Mouse (Mus musculus): Measurements from ENCODE around the gene Serinc5. TPM values are rescaled to one million over a fixed set of nuclear protein-coding genes. Genes with fewer than 3 reads are reported as not detected.

Gene Serinc5
- polyA plus RNA-seq, 1 experiment from 2014 or later, result 10.6 TPM

GRCm38 (mm10) chr13:92721006-92721405 lies 110.1 kb downstream of the Serinc5 start:
- no peaks in the 10 kb centered on the region for H3K27me3 ChIP-seq (ENCODE audit: insufficient read depth, poor library complexity, severe bottlenecking)
- no peaks in the 10 kb centered on the region for H3K4me1 ChIP-seq (replicated peaks)
- no peaks in the 10 kb centered on the region for H3K9me3 ChIP-seq
- DNase-seq (ENCODE audit: low spot score), result no peak
- no peaks in the 10 kb centered on the region for H3K36me3 ChIP-seq
- H3K4me3 ChIP-seq, result no peak overlapping the region
- 93% methylated on average over 4 of the region's 4 CpGs for WGBS
- no peak overlapping the region for H3K27ac ChIP-seq

GRCm38 (mm10) chr13:92722389-92722788 lies 111.5 kb downstream of the Serinc5 start:
- Histone ChIP-seq H3K4me1 (replicated peaks) (no peaks in the 10 kb centered on the region), H3K27me3 (ENCODE audit: insufficient read depth, poor library complexity, severe bottlenecking) (no peaks in the 10 kb centered on the region), H3K4me3 (no peak overlapping the region), H3K36me3 (no peaks in the 10 kb centered on the region), H3K9me3 (no peaks in the 10 kb centered on the region), H3K27ac (no peak overlapping the region)
- 87% methylated on average over 5 of the region's 5 CpGs for WGBS
- peak; percentile 1 for DNase-seq (ENCODE audit: low spot score)

GRCm38 (mm10) chr13:92729811-92730210 lies 118.9 kb downstream of the Serinc5 start:
- no peak overlapping the region for H3K4me3 ChIP-seq
- H3K27ac ChIP-seq, result no peak overlapping the region

GRCm38 (mm10) chr13:92731811-92732210 lies 120.9 kb downstream of the Serinc5 start:
- Histone ChIP-seq H3K4me3 (no peak overlapping the region), H3K27ac (no peak overlapping the region), H3K27me3 (ENCODE audit: insufficient read depth, poor library complexity, severe bottlenecking) (0 out of 2 replicates have a peak, but pooled peaks cover 7% of the 10 kb centered on the region), H3K36me3 (no peaks in the 10 kb centered on the region), H3K9me3 (no peaks in the 10 kb centered on the region), H3K4me1 (replicated peaks) (peaks cover 20% of the 10 kb centered on the region)
- DNase-seq (ENCODE audit: low spot score), result peak; percentile 1
- 86% methylated on average over 6 of the region's 6 CpGs for WGBS

More at GRCm38 (mm10) chr13:92729811-92730210, 118.9 kb downstream of the Serinc5 start:
- no peaks in the 10 kb centered on the region for H3K36me3 ChIP-seq
- WGBS, result 69% methylated on average over 13 of the region's 13 CpGs
- H3K27me3 ChIP-seq (ENCODE audit: insufficient read depth, poor library complexity, severe bottlenecking), result 0 out of 2 replicates have a peak, but pooled peaks cover 7% of the 10 kb centered on the region
- peaks cover 6% of the 10 kb centered on the region; the same call in 1 of the 2 replicates for H3K4me1 ChIP-seq (replicated peaks)
- no peaks in the 10 kb centered on the region for H3K9me3 ChIP-seq
- no peak for DNase-seq (ENCODE audit: low spot score)

GRCm38 (mm10) chr13:92732836-92733235 lies 121.9 kb downstream of the Serinc5 start:
- no peaks in the 10 kb centered on the region for H3K9me3 ChIP-seq
- 86% methylated on average over 5 of the region's 5 CpGs for WGBS

GRCm38 (mm10) chr13:92733252-92733651 lies 122.4 kb downstream of the Serinc5 start:
- no peak overlapping the region; the same call in 1 of the 2 replicates for H3K27ac ChIP-seq
- H3K4me3 ChIP-seq, result no peak overlapping the region
- H3K9me3 ChIP-seq, result no peaks in the 10 kb centered on the region
- peak; percentile 59 for DNase-seq (ENCODE audit: low spot score)
- 43% methylated on average over 9 of the region's 9 CpGs for WGBS
- H3K36me3 ChIP-seq, result no peaks in the 10 kb centered on the region
- H3K4me1 ChIP-seq (replicated peaks), result peaks cover 24% of the 10 kb centered on the region
- H3K27me3 ChIP-seq (ENCODE audit: insufficient read depth, poor library complexity, severe bottlenecking), result 0 out of 2 replicates have a peak, but pooled peaks cover 7% of the 10 kb centered on the region

More at GRCm38 (mm10) chr13:92732836-92733235, 121.9 kb downstream of the Serinc5 start:
- no peaks in the 10 kb centered on the region for H3K36me3 ChIP-seq
- H3K27ac ChIP-seq, result no peak overlapping the region; the same call in 1 of the 2 replicates
- DNase-seq (ENCODE audit: low spot score), result no peak
- peaks cover 24% of the 10 kb centered on the region for H3K4me1 ChIP-seq (replicated peaks)
- H3K27me3 ChIP-seq (ENCODE audit: insufficient read depth, poor library complexity, severe bottlenecking), result 0 out of 2 replicates have a peak, but pooled peaks cover 7% of the 10 kb centered on the region
- H3K4me3 ChIP-seq, result no peak overlapping the region

GRCm38 (mm10) chr13:92733741-92734140 lies 122.8 kb downstream of the Serinc5 start:
- Histone ChIP-seq H3K4me1 (replicated peaks) (peaks cover 24% of the 10 kb centered on the region), H3K4me3 (no peak overlapping the region), H3K9me3 (no peaks in the 10 kb centered on the region), H3K27me3 (ENCODE audit: insufficient read depth, poor library complexity, severe bottlenecking) (0 out of 2 replicates have a peak, but pooled peaks cover 7% of the 10 kb centered on the region), H3K27ac (no peak overlapping the region; the same call in 1 of the 2 replicates), H3K36me3 (no peaks in the 10 kb centered on the region)
- DNase-seq (ENCODE audit: low spot score), result no peak
- 88% methylated on average over 11 of the region's 11 CpGs for WGBS

GRCm38 (mm10) chr13:92735693-92736092 lies 124.8 kb downstream of the Serinc5 start:
- 69% methylated on average over 1 of the region's 1 CpGs for WGBS
- peaks cover 28% of the 10 kb centered on the region for H3K4me1 ChIP-seq (replicated peaks)
- no peak overlapping the region for H3K4me3 ChIP-seq
- no peak for DNase-seq (ENCODE audit: low spot score)
- no peaks in the 10 kb centered on the region for H3K36me3 ChIP-seq
- H3K27me3 ChIP-seq (ENCODE audit: insufficient read depth, poor library complexity, severe bottlenecking), result 0 out of 2 replicates have a peak, but pooled peaks cover 7% of the 10 kb centered on the region
- H3K9me3 ChIP-seq, result no peaks in the 10 kb centered on the region
- no peak overlapping the region for H3K27ac ChIP-seq

- H3K9me3 ChIP-seq, result no peaks in the 10 kb centered on the region
- DNase-seq (ENCODE audit: low spot score), result peak; percentile 33
- no peaks in the 10 kb centered on the region for H3K36me3 ChIP-seq
- 58% methylated on average over 11 of the region's 11 CpGs for WGBS
- peaks cover 28% of the 10 kb centered on the region for H3K4me1 ChIP-seq (replicated peaks)
- 0 out of 2 replicates have a peak, but pooled peaks cover 7% of the 10 kb centered on the region for H3K27me3 ChIP-seq (ENCODE audit: insufficient read depth, poor library complexity, severe bottlenecking)
- H3K4me3 ChIP-seq, result no peak overlapping the region
- peak overlapping the region; percentile 69 for H3K27ac ChIP-seq
These were observed 125.8 kb downstream of the Serinc5 start for GRCm38 (mm10) chr13:92736516-92737300.

- H3K4me1 ChIP-seq (replicated peaks), result peaks cover 22% of the 10 kb centered on the region
- DNase-seq (ENCODE audit: low spot score), result no peak
These were observed 127.9 kb downstream of the Serinc5 start for GRCm38 (mm10) chr13:92738821-92739220.

GRCm38 (mm10) chr13:92739858-92740257 lies 129.0 kb downstream of the Serinc5 start:
- H3K9me3 ChIP-seq, result no peaks in the 10 kb centered on the region
- no peaks in the 10 kb centered on the region for H3K27me3 ChIP-seq (ENCODE audit: insufficient read depth, poor library complexity, severe bottlenecking)
- no peak for DNase-seq (ENCODE audit: low spot score)
- H3K27ac ChIP-seq, result no peak overlapping the region
- H3K4me1 ChIP-seq (replicated peaks), result peaks cover 22% of the 10 kb centered on the region
- WGBS, result 94% methylated on average over 3 of the region's 3 CpGs
- H3K4me3 ChIP-seq, result no peak overlapping the region
- no peaks in the 10 kb centered on the region for H3K36me3 ChIP-seq

More at GRCm38 (mm10) chr13:92738821-92739220, 127.9 kb downstream of the Serinc5 start:
- Histone ChIP-seq H3K36me3 (no peaks in the 10 kb centered on the region), H3K9me3 (no peaks in the 10 kb centered on the region), H3K27me3 (ENCODE audit: insufficient read depth, poor library complexity, severe bottlenecking) (no peaks in the 10 kb centered on the region), H3K27ac (no peak overlapping the region), H3K4me3 (no peak overlapping the region)
- 77% methylated on average over 3 of the region's 3 CpGs for whole genome bisulfite sequencing

GRCm38 (mm10) chr13:92740671-92741270 lies 129.9 kb downstream of the Serinc5 start:
- peak; percentile 28 for DNase-seq (ENCODE audit: low spot score)
- no peak overlapping the region for H3K4me3 ChIP-seq
- H3K36me3 ChIP-seq, result no peaks in the 10 kb centered on the region
- WGBS, result 17% methylated on average over 2 of the region's 2 CpGs
- H3K27ac ChIP-seq, result no peak overlapping the region
- H3K9me3 ChIP-seq, result no peaks in the 10 kb centered on the region
- H3K27me3 ChIP-seq (ENCODE audit: insufficient read depth, poor library complexity, severe bottlenecking), result no peaks in the 10 kb centered on the region
- peaks cover 16% of the 10 kb centered on the region for H3K4me1 ChIP-seq (replicated peaks)

- 96% methylated on average over 4 of the region's 4 CpGs for WGBS
- Histone ChIP-seq H3K4me1 (replicated peaks) (peaks cover 5% of the 10 kb centered on the region; the same call in 1 of the 2 replicates), H3K36me3 (no peaks in the 10 kb centered on the region), H3K4me3 (no peak overlapping the region), H3K27ac (0 out of 2 replicates have a peak overlapping the region, but pooled peaks have one; percentile 6), H3K9me3 (no peaks in the 10 kb centered on the region), H3K27me3 (ENCODE audit: insufficient read depth, poor library complexity, severe bottlenecking) (no peaks in the 10 kb centered on the region)
- no peak for DNase-seq (ENCODE audit: low spot score)
These were observed 132.0 kb downstream of the Serinc5 start for GRCm38 (mm10) chr13:92742886-92743285.

Measured in hindbrain, embryonic 10.5 days (tissue).